Mouse (Mus musculus) MEL (cell line): ENCODE data around the gene Trmt10c. TPM values are rescaled to one million over a fixed set of nuclear protein-coding genes. Genes with fewer than 3 reads are reported as not detected.

Experiments used
- DNase-seq: peaks from one replicate; pipeline ENCODE4 v3.0.0; 2011; ENCODE audit warnings: low read depth, low spot score
- H3K27ac ChIP-seq: 2 replicates; pipeline ENCODE4 v1.5.1; 2012; ENCODE audit warnings: low read depth, mild to moderate bottlenecking, control low read depth, low read length, moderate library complexity; ENCODE audit not compliant: control insufficient read depth
- H3K27me3 ChIP-seq, 2 experiments: fragments of 150-350 bp in 1 of 2; sonication (generic) in 1 of 2; 2 replicates each; pipeline ENCODE4 v1.6.1; 2012; ENCODE audit warnings: low read length in 2 of 2, mild to moderate bottlenecking in 2 of 2, improper control_type of control experiment in 1 of 2, moderate library complexity in 1 of 2; ENCODE audit not compliant: insufficient read depth in 2 of 2, control insufficient read depth in 1 of 2
- H3K36me3 ChIP-seq, 2 experiments: 2 replicates each; pipeline ENCODE4 v1.6.1; 2012 to 2014; ENCODE audit warnings: low read length in 2 of 2, improper control_type of control experiment in 1 of 2, inconsistent platforms in 1 of 2, mild to moderate bottlenecking in 1 of 2; ENCODE audit not compliant: insufficient read depth in 2 of 2, control insufficient read depth in 1 of 2
- H3K4me1 ChIP-seq, 2 experiments: fragments of 150-350 bp in 1 of 2; sonication (generic) in 1 of 2; 2 replicates each; pipeline ENCODE4 v1.6.1; 2012; ENCODE audit warnings: low read length in 2 of 2, improper control_type of control experiment in 1 of 2, mild to moderate bottlenecking in 1 of 2; ENCODE audit not compliant: insufficient read depth in 2 of 2, control insufficient read depth in 1 of 2
- H3K4me3 ChIP-seq, 2 experiments: fragments of 150-350 bp in 1 of 2; sonication (generic) in 1 of 2; 2 replicates each; pipeline ENCODE4 v1.5.1; 2012; ENCODE audit warnings: low read depth in 2 of 2, low read length in 2 of 2, mild to moderate bottlenecking in 2 of 2, moderate library complexity in 2 of 2, control low read depth in 1 of 2, improper control_type of control experiment in 1 of 2; ENCODE audit not compliant: control insufficient read depth in 1 of 2, insufficient read depth in 1 of 2
- H3K79me2 ChIP-seq: 2 replicates; pipeline ENCODE4 v1.6.1; 2012; ENCODE audit warnings: mild to moderate bottlenecking, low read length, moderate library complexity; ENCODE audit not compliant: control insufficient read depth, poor library complexity, insufficient read depth
- H3K9ac ChIP-seq: 2 replicates; pipeline ENCODE4 v1.6.1; 2012; ENCODE audit warnings: low read depth, mild to moderate bottlenecking, control low read depth, low read length, moderate library complexity; ENCODE audit not compliant: control insufficient read depth, poor library complexity, severe bottlenecking
- H3K9me3 ChIP-seq: fragments of 150-350 bp; sonication (generic); replicated peaks from 2 replicates; pipeline ENCODE4 v1.6.1; 2012; ENCODE audit warnings: mild to moderate bottlenecking, low read length, improper control_type of control experiment, moderate library complexity; ENCODE audit not compliant: insufficient read depth
- CTCF ChIP-seq, 3 experiments: IDR thresholded peaks in 2 of 3; conservative IDR thresholded peaks in 1 of 3; 2 replicates each; pipeline ENCODE4 v1.5.1; 2011 to 2012; ENCODE audit warnings: low read length in 3 of 3, low read depth in 2 of 3, mild to moderate bottlenecking in 2 of 3, improper control_type of control experiment in 1 of 3, inconsistent platforms in 1 of 3, mixed read lengths in 1 of 3, moderate library complexity in 1 of 3; ENCODE audit not compliant: control insufficient read depth in 1 of 3, insufficient read depth in 1 of 3, poor library complexity in 1 of 3, severe bottlenecking in 1 of 3
- ELF1 ChIP-seq: IDR thresholded peaks from 2 replicates; pipeline ENCODE4 v1.6.1; 2014; ENCODE audit warnings: low read depth, mild to moderate bottlenecking, inconsistent platforms, low read length, improper control_type of control experiment, moderate library complexity
- ETS1 ChIP-seq: IDR thresholded peaks from 2 replicates; pipeline ENCODE4 v1.6.1; 2012; ENCODE audit warnings: low read depth, mild to moderate bottlenecking, inconsistent platforms, low read length, improper control_type of control experiment, moderate library complexity
- GABPA ChIP-seq: IDR thresholded peaks from 2 replicates; pipeline ENCODE4 v1.6.1; 2012; ENCODE audit warnings: low read depth, mild to moderate bottlenecking, inconsistent platforms, low read length, improper control_type of control experiment, moderate library complexity
- HCFC1 ChIP-seq: IDR thresholded peaks from 2 replicates; pipeline ENCODE4 v1.6.1; 2012; ENCODE audit warnings: low read depth, mild to moderate bottlenecking, inconsistent platforms, low read length, improper control_type of control experiment, moderate library complexity
- KAT2A ChIP-seq: conservative IDR thresholded peaks from 2 replicates; pipeline ENCODE4 v1.6.1; 2012; ENCODE audit warnings: low read depth, low read length, improper control_type of control experiment, inconsistent platforms
- MAFK ChIP-seq: IDR thresholded peaks from 2 replicates; pipeline ENCODE4 v1.6.1; 2011; ENCODE audit warnings: low read depth, mild to moderate bottlenecking, low read length, improper control_type of control experiment, borderline replicate concordance
- MAX ChIP-seq: IDR thresholded peaks from 2 replicates; pipeline ENCODE4 v1.6.1; 2011; ENCODE audit warnings: low read length, improper control_type of control experiment
- MXI1 ChIP-seq: IDR thresholded peaks from 2 replicates; pipeline ENCODE4 v1.6.1; 2011; ENCODE audit warnings: mild to moderate bottlenecking, low read depth, low read length, improper control_type of control experiment
- MYC ChIP-seq: IDR thresholded peaks from 2 replicates; pipeline ENCODE4 v1.6.1; 2011; ENCODE audit warnings: low read depth, mild to moderate bottlenecking, low read length, improper control_type of control experiment, moderate library complexity
- POLR2A ChIP-seq, 2 experiments: IDR thresholded peaks; 2 replicates each; pipeline ENCODE4 v1.6.1; 2011 to 2012; ENCODE audit warnings: low read length in 2 of 2, mild to moderate bottlenecking in 2 of 2, control low read depth in 1 of 2, improper control_type of control experiment in 1 of 2, low read depth in 1 of 2, moderate library complexity in 1 of 2; ENCODE audit not compliant: control insufficient read depth in 1 of 2, insufficient read depth in 1 of 2, poor library complexity in 1 of 2
- RCOR1 ChIP-seq: IDR thresholded peaks from 2 replicates; pipeline ENCODE4 v1.6.1; 2012; ENCODE audit warnings: low read depth, mild to moderate bottlenecking, inconsistent platforms, low read length, improper control_type of control experiment
- SIN3A ChIP-seq: IDR thresholded peaks from 2 replicates; pipeline ENCODE4 v1.6.1; 2012; ENCODE audit warnings: low read length, improper control_type of control experiment, inconsistent platforms
- SMC3 ChIP-seq: IDR thresholded peaks from 2 replicates; pipeline ENCODE4 v1.6.1; 2011; ENCODE audit warnings: low read depth, low read length, improper control_type of control experiment
- TAL1 ChIP-seq: IDR thresholded peaks from 2 replicates; pipeline ENCODE4 v1.6.1; 2012; ENCODE audit warnings: mild to moderate bottlenecking, inconsistent platforms, low read length, moderate library complexity, mixed read lengths
- TBP ChIP-seq: IDR thresholded peaks from 2 replicates; pipeline ENCODE4 v1.8.0; 2011; ENCODE audit warnings: low read depth, low read length, improper control_type of control experiment
- TCF12 ChIP-seq: IDR thresholded peaks from 2 replicates; pipeline ENCODE4 v1.6.1; 2014; ENCODE audit warnings: low read depth, mild to moderate bottlenecking, inconsistent platforms, low read length, improper control_type of control experiment, moderate library complexity
- UBTF ChIP-seq: IDR thresholded peaks from 2 replicates; pipeline ENCODE4 v1.6.1; 2012; ENCODE audit warnings: low read depth, mild to moderate bottlenecking, inconsistent platforms, low read length, improper control_type of control experiment, moderate library complexity, borderline replicate concordance; ENCODE audit not compliant: insufficient read depth
- USF1 ChIP-seq: IDR thresholded peaks from 2 replicates; pipeline ENCODE4 v1.6.1; 2014; ENCODE audit warnings: low read depth, mild to moderate bottlenecking, inconsistent platforms, low read length, improper control_type of control experiment, moderate library complexity
- ZC3H11A ChIP-seq: IDR thresholded peaks from 2 replicates; pipeline ENCODE4 v1.6.1; 2012; ENCODE audit warnings: low read depth, mild to moderate bottlenecking, inconsistent platforms, low read length, improper control_type of control experiment
- ZMIZ1 ChIP-seq: IDR thresholded peaks from 2 replicates; pipeline ENCODE4 v1.6.1; 2012; ENCODE audit warnings: low read depth, mild to moderate bottlenecking, inconsistent platforms, low read length, improper control_type of control experiment, moderate library complexity
- polyA plus RNA-seq, 2 experiments: library from polyadenylated mRNA; stranded (reverse) in 1 of 2; unstranded in 1 of 2; fragments of >175 nt in 1 of 2; fragments of >200 nt in 1 of 2; gene quantifications; 2 replicates each; pipeline versions ENCODE4 v1.2.1 to v1.2.4; 2012; ENCODE audit warnings: low replicate concordance in 2 of 2, low read depth in 1 of 2; ENCODE audit not compliant: insufficient read length in 2 of 2, insufficient read depth in 1 of 2, missing spikeins in 1 of 2
- total RNA-seq: library from RNA; depleted of rRNA; stranded (reverse); fragments of 300-350 nt; gene quantifications from 2 replicates; pipeline ENCODE4 v1.2.3, GENCODE M21; 2012

The Trmt10c gene
- total and polyA plus RNA-seq, 3 experiments: 16.5 to 48.5 (median 32.3) TPM

- TF ChIP-seq ZC3H11A (0 out of 2 replicates have a peak, but pooled peaks have one; percentile 13), GABPA (no peak), TAL1 (peak; percentile 96), KAT2A (no peak), POLR2A (IDR thresholded peaks at IDR 0.05; ENCODE audit: control insufficient read depth in 1 of 2, insufficient read depth in 1 of 2, low read depth in 1 of 2, low read length in 2 of 2, poor library complexity in 1 of 2) (no peak)
- TF ChIP-seq, all 39 proteins: peak for 12
These were observed 34.0 kb upstream of the Trmt10c start (continued) for GRCm38 (mm10) chr16:56071317-56072232.

- TF ChIP-seq SIN3A: no peak
- no peak for TF ChIP-seq KAT2A
- no peak for TF ChIP-seq POLR2A (IDR thresholded peaks at IDR 0.05; ENCODE audit: control insufficient read depth in 1 of 2, insufficient read depth in 1 of 2, low read depth in 1 of 2, low read length in 2 of 2, poor library complexity in 1 of 2)
- no peak for TF ChIP-seq MXI1
- TF ChIP-seq MYC: no peak
- TF ChIP-seq HCFC1: no peak
- no peak for TF ChIP-seq RCOR1
- TF ChIP-seq UBTF: no peak
- TF ChIP-seq TCF12: no peak
- TF ChIP-seq ZC3H11A: no peak
- TF ChIP-seq GABPA: no peak
- no peak for TF ChIP-seq ELF1
- TF ChIP-seq TBP: no peak
- no peak for TF ChIP-seq USF1
- no peak for TF ChIP-seq CTCF (IDR thresholded peaks at IDR 0.05 in 2 of 3, conservative IDR thresholded peaks at IDR 0.05 in 1 of 3; ENCODE audit: control insufficient read depth in 1 of 3, insufficient read depth in 1 of 3, low read depth in 2 of 3, low read length in 3 of 3, poor library complexity in 1 of 3, severe bottlenecking in 1 of 3)
- TF ChIP-seq ETS1: no peak
- no peak for TF ChIP-seq MAFK
- no peak for TF ChIP-seq MAX
- no peak for TF ChIP-seq ZMIZ1
- TF ChIP-seq SMC3: no peak
- Histone ChIP-seq H3K9me3 (no peaks in the 10 kb centered on the region), H3K36me3 (peaks cover 0 to 22% of the 10 kb centered on the region in 2 experiments; a peak in 2 of 4 replicates), H3K79me2 (no peaks in the 10 kb centered on the region; the same call in 1 of the 2 replicates), H3K4me1 (peaks cover 11 to 30% of the 10 kb centered on the region in 2 experiments), H3K4me3 (no peak overlapping the region), H3K9ac (no peak overlapping the region), H3K27ac (no peak overlapping the region), H3K27me3 (no peaks in the 10 kb centered on the region)
- no peak for DNase-seq
These were observed 31.0 kb upstream of the Trmt10c start for GRCm38 (mm10) chr16:56068523-56069070.
